ENCODE assay signal across 11 mouse cellular contexts in genomic region chr17:49934586-49934985, GRCm38 (mm10).
"Had no signal": no experiment of that assay in that cellular context is flagged by ENCODE, and none has a peak within 500 bp of the region (broad histone marks: within the 10 kb centered on the region; RNA-seq: fewer than 3 reads in every experiment).

No protein-coding gene starts in this region.

- DNase-seq: right cerebral cortex, adult 18-20 months; right cerebral cortex, postnatal 14 days; right cerebral cortex, postnatal 25 days; right cerebral cortex, postnatal 4 days; spleen, adult 18-20 months; thymus, adult 18-20 months; thymus, adult 2 months; thymus, postnatal 14 days; thymus, postnatal 25 days; thymus, postnatal 36 days; thymus, postnatal 4 days had no signal
